In genomic region chr2:12318036-12318435, GRCm38 (mm10) we compare ENCODE assay signal across 19 mouse cellular contexts. TPM values are rescaled to one million over a fixed set of nuclear protein-coding genes. Genes with fewer than 3 reads are reported as not detected.
DNase-seq lines count a peak whose midpoint lies in the region; ATAC-seq and TF ChIP-seq lines count a peak whose summit lies in the region.
"Had no signal": no experiment of that assay in that cellular context is flagged by ENCODE, and none has a peak within 500 bp of the region (broad histone marks: within the 10 kb centered on the region; RNA-seq: fewer than 3 reads in every experiment).

No protein-coding gene starts in this region.

- TF ChIP-seq CTCF in lung, embryonic 14.5 days (IDR thresholded peaks at IDR 0.05; ENCODE audit: low read depth), result no peak
- TF ChIP-seq CTCF in lung, adult 2 months (IDR thresholded peaks at IDR 0.05; ENCODE audit: insufficient read depth, low read length), result no peak
- TF ChIP-seq CTCF in brain, embryonic 14.5 days (IDR thresholded peaks at IDR 0.05; ENCODE audit: borderline replicate concordance, extremely low read depth, insufficient read depth, insufficient read length), result no peak

- H3K27me3 ChIP-seq in heart, embryonic 11.5 days (ENCODE audit: control insufficient read depth, insufficient read depth, low read length), result no peaks in the 10 kb centered on the region
- no peaks in the 10 kb centered on the region for H3K27me3 ChIP-seq in lung, embryonic 14.5 days (ENCODE audit: insufficient read depth, low read length)
- H3K27me3 ChIP-seq in midbrain, embryonic 14.5 days (ENCODE audit: control insufficient read depth, insufficient read depth, low read length), result no peaks in the 10 kb centered on the region
- H3K27me3 ChIP-seq: hindbrain, embryonic 13.5 days; intestine, embryonic 15.5 days; liver, embryonic 13.5 days; neural tube, embryonic 12.5 days had no signal

- no peaks in the 10 kb centered on the region for H3K9me3 ChIP-seq in heart, embryonic 11.5 days (replicated peaks; ENCODE audit: control insufficient read depth, low read length)
- H3K9me3 ChIP-seq in lung, embryonic 14.5 days (ENCODE audit: low read depth, low read length), result no peaks in the 10 kb centered on the region
- no peaks in the 10 kb centered on the region for H3K9me3 ChIP-seq in midbrain, embryonic 14.5 days (ENCODE audit: control insufficient read depth, low read length)
- H3K9me3 ChIP-seq: hindbrain, embryonic 13.5 days; intestine, embryonic 15.5 days; limb, embryonic 10.5 days; liver, embryonic 13.5 days; neural tube, embryonic 12.5 days had no signal

- H3K27ac ChIP-seq in heart, embryonic 11.5 days (ENCODE audit: low read depth, low read length), result no peak overlapping the region
- H3K27ac ChIP-seq in lung, embryonic 14.5 days (ENCODE audit: low read depth), result peak overlapping the region; percentile 4; the same call in 1 of the 2 replicates
- H3K27ac ChIP-seq in midbrain, embryonic 14.5 days (replicated peaks; ENCODE audit: low read depth, low read length), result no peak overlapping the region
- H3K27ac ChIP-seq: hindbrain, embryonic 13.5 days; intestine, embryonic 15.5 days; limb, embryonic 10.5 days; liver, embryonic 13.5 days; neural tube, embryonic 12.5 days had no signal

- H3K4me2 ChIP-seq in heart, embryonic 11.5 days, result no peak overlapping the region
- H3K4me2 ChIP-seq in lung, embryonic 14.5 days, result no peak overlapping the region
- no peak overlapping the region for H3K4me2 ChIP-seq in midbrain, embryonic 14.5 days (ENCODE audit: low read length)
- H3K4me2 ChIP-seq: hindbrain, embryonic 13.5 days; intestine, embryonic 15.5 days; liver, embryonic 13.5 days; neural tube, embryonic 12.5 days had no signal

- 89% methylated on average over 4 of the region's 4 CpGs for WGBS in heart, embryonic 11.5 days (ENCODE audit: insufficient replicate concordance)
- WGBS in lung, embryonic 14.5 days, result 59% methylated on average over 4 of the region's 4 CpGs
- 74% methylated on average over 4 of the region's 4 CpGs for WGBS in lung, adult 2 months
- 92% methylated on average over 4 of the region's 4 CpGs for WGBS in midbrain, embryonic 14.5 days

- DNase-seq in heart, adult 11 months, result peak; percentile 96
- DNase-seq in lung, embryonic 14.5 days, result peak; percentile 79
- DNase-seq in lung, adult 2 months, result no peak
- peak; percentile 56 for DNase-seq in brain, embryonic 14.5 days (ENCODE audit: low read depth)
- DNase-seq in lung, postnatal 36 days, result peak; percentile 49
- no peak for DNase-seq in midbrain, embryonic 14.5 days
- DNase-seq: cerebellum, adult 2 months; kidney, postnatal 10 days; liver, embryonic 13.5 days; right cerebral cortex, postnatal 14 days; thymus, postnatal 4 days had no signal

- no peak for ATAC-seq in heart, embryonic 11.5 days (replicated peaks; ENCODE audit: insufficient number of reproducible peaks, low FRiP score, low TSS enrichment)
- ATAC-seq in lung, embryonic 14.5 days (ENCODE audit: insufficient read depth), result 0 out of 2 replicates have a peak, but pooled peaks have one; percentile 3
- ATAC-seq in megakaryocyte, adult 5-6 weeks (ENCODE audit: poor library complexity, severe bottlenecking), result no peak
- ATAC-seq in midbrain, embryonic 14.5 days (ENCODE audit: low FRiP score, low TSS enrichment), result no peak
- ATAC-seq: intestine, embryonic 15.5 days had no signal

- no peak overlapping the region for H3K4me3 ChIP-seq in heart, embryonic 11.5 days (ENCODE audit: low read depth, low read length)
- H3K4me3 ChIP-seq in lung, embryonic 14.5 days (ENCODE audit: low read depth, low read length), result no peak overlapping the region
- no peak overlapping the region for H3K4me3 ChIP-seq in lung, adult 2 months (replicated peaks; ENCODE audit: extremely low read depth, low read depth, low read length)
- no peak overlapping the region for H3K4me3 ChIP-seq in midbrain, embryonic 14.5 days (replicated peaks; ENCODE audit: low read depth, low read length)
- H3K4me3 ChIP-seq: erythroblast, embryonic 14.5 days; hindbrain, embryonic 13.5 days; intestine, embryonic 15.5 days; limb, embryonic 10.5 days; liver, embryonic 13.5 days; neural tube, embryonic 12.5 days had no signal

- no peaks in the 10 kb centered on the region for H3K36me3 ChIP-seq in heart, embryonic 11.5 days (ENCODE audit: control insufficient read depth, insufficient read depth, low read length)
- H3K36me3 ChIP-seq in lung, embryonic 14.5 days (ENCODE audit: insufficient read depth), result no peaks in the 10 kb centered on the region
- no peaks in the 10 kb centered on the region for H3K36me3 ChIP-seq in midbrain, embryonic 14.5 days (ENCODE audit: control insufficient read depth, insufficient read depth, low read length)
- H3K36me3 ChIP-seq: hindbrain, embryonic 13.5 days; intestine, embryonic 15.5 days; limb, embryonic 10.5 days; liver, embryonic 13.5 days; neural tube, embryonic 12.5 days had no signal

- no peak for TF ChIP-seq POLR2A in lung, adult 2 months (IDR thresholded peaks at IDR 0.05; ENCODE audit: borderline replicate concordance, extremely low read depth, low read depth, low read length)
- TF ChIP-seq POLR2A in brain, embryonic 14.5 days (IDR thresholded peaks at IDR 0.05; ENCODE audit: borderline replicate concordance, extremely low read depth, insufficient read depth, insufficient read length, poor library complexity, severe bottlenecking), result no peak

- H3K9ac ChIP-seq in heart, embryonic 11.5 days (ENCODE audit: low read depth, low read length), result no peak overlapping the region
- H3K9ac ChIP-seq in lung, embryonic 14.5 days, result no peak overlapping the region
- H3K9ac ChIP-seq in midbrain, embryonic 14.5 days (replicated peaks; ENCODE audit: low read length), result no peak overlapping the region
- H3K9ac ChIP-seq: hindbrain, embryonic 13.5 days; intestine, embryonic 15.5 days; liver, embryonic 13.5 days; neural tube, embryonic 12.5 days had no signal

- H3K4me1 ChIP-seq in heart, embryonic 11.5 days (ENCODE audit: control insufficient read depth, insufficient read depth, low read length), result no peaks in the 10 kb centered on the region
- 0 out of 2 replicates have a peak, but pooled peaks cover 2% of the 10 kb centered on the region for H3K4me1 ChIP-seq in lung, embryonic 14.5 days (ENCODE audit: insufficient read depth)
- H3K4me1 ChIP-seq in lung, adult 2 months (ENCODE audit: control insufficient read depth, insufficient read depth, low read length), result no peaks in the 10 kb centered on the region
- H3K4me1 ChIP-seq in midbrain, embryonic 14.5 days (ENCODE audit: control insufficient read depth, insufficient read depth, low read length), result no peaks in the 10 kb centered on the region
- H3K4me1 ChIP-seq: intestine, embryonic 15.5 days had no signal

RNA-seq across cellular contexts. Expression of gene Itga8, which starts 16.3 kb away (rescaled TPM):
- 6.4 and 7.8 TPM in 2 replicates for polyA plus RNA-seq in heart, embryonic 11.5 days (2014; fragmentation: Nextera tagmentation; extraction: Ambion mirVana)
- 42.6 and 44.1 TPM in 2 replicates for polyA plus RNA-seq in lung, embryonic 14.5 days (2014; fragmentation: Nextera tagmentation; extraction: Ambion mirVana)
- polyA plus RNA-seq in lung, adult 2 months (2012; rRNA removed), result 57.7 and 65.9 TPM in 2 replicates
- polyA plus RNA-seq in brain, embryonic 14.5 days (2012; rRNA removed), result 1.9 and 3.1 TPM in 2 replicates
- total RNA-seq in megakaryocyte, adult 5-6 weeks (2015), result 8.3 and 11.4 TPM in 2 replicates
- total RNA-seq in megakaryocyte, adult 5-6 weeks (2017), result 8.9 and 15.0 TPM in 2 replicates
- 0.86 and 2.1 TPM in 2 replicates for polyA plus RNA-seq in midbrain, embryonic 14.5 days (2014; fragmentation: Nextera tagmentation; extraction: Ambion mirVana)
- total RNA-seq: megakaryocyte-erythroid progenitor cell, adult 5-6 weeks had no signal
- polyA plus RNA-seq: erythroblast, embryonic 14.5 days had no signal

Comparison
In these comparisons a context has a peak if more than half of its experiments do, and no peak if none do; other contexts are left out.
1. DNase-seq: peak in heart, adult 11 months (single experiment), lung, embryonic 14.5 days (single experiment), brain, embryonic 14.5 days (single experiment) and lung, postnatal 36 days (single experiment); none in lung, adult 2 months (single experiment) and midbrain, embryonic 14.5 days (single experiment).